Mouse (Mus musculus): ENCODE data around the gene Mypn.

Gene Mypn

GRCm38 (mm10) chr10:63192736-63193135 is 11.0 kb downstream of the Mypn start:
- no peak for DNase-seq

- DNase-seq: no peak
Observed at GRCm38 (mm10) chr10:63192276-63192675, 11.5 kb downstream of the Mypn start.

- DNase-seq: no peak
Observed at GRCm38 (mm10) chr10:63184451-63184850, 19.3 kb downstream of the Mypn start.

GRCm38 (mm10) chr10:63182177-63182768 is 21.5 kb downstream of the Mypn start:
- DNase-seq: no peak

- no peak for DNase-seq
Observed at GRCm38 (mm10) chr10:63181166-63181565, 22.6 kb downstream of the Mypn start.

GRCm38 (mm10) chr10:63179524-63179923 is 24.2 kb downstream of the Mypn start:
- DNase-seq: no peak

GRCm38 (mm10) chr10:63178318-63178717 is 25.4 kb downstream of the Mypn start:
- no peak for DNase-seq

GRCm38 (mm10) chr10:63177286-63178140 is 26.2 kb downstream of the Mypn start:
- no peak for DNase-seq

- no peak for DNase-seq
Observed at GRCm38 (mm10) chr10:63176471-63176931, 27.3 kb downstream of the Mypn start.

- no peak for DNase-seq
Observed at GRCm38 (mm10) chr10:63172089-63172488, 31.7 kb downstream of the Mypn start.

- DNase-seq: no peak
Observed at GRCm38 (mm10) chr10:63169503-63169902, 34.2 kb downstream of the Mypn start.

- DNase-seq: no peak
Observed at GRCm38 (mm10) chr10:63168124-63168523, 35.6 kb downstream of the Mypn start.

- no peak for DNase-seq
Observed at GRCm38 (mm10) chr10:63167241-63167995, 36.3 kb downstream of the Mypn start.

GRCm38 (mm10) chr10:63165752-63166412 is 37.9 kb downstream of the Mypn start:
- no peak for DNase-seq

- no peak for DNase-seq
Observed at GRCm38 (mm10) chr10:63161240-63161639, 42.5 kb downstream of the Mypn start.

GRCm38 (mm10) chr10:63160671-63161070 is 43.1 kb downstream of the Mypn start:
- no peak for DNase-seq

GRCm38 (mm10) chr10:63158191-63158590 is 45.6 kb downstream of the Mypn start:
- DNase-seq: no peak

GRCm38 (mm10) chr10:63157491-63157890 is 46.3 kb downstream of the Mypn start:
- no peak for DNase-seq

- no peak for DNase-seq
Observed at GRCm38 (mm10) chr10:63156919-63157318, 46.8 kb downstream of the Mypn start.

- DNase-seq: no peak
Observed at GRCm38 (mm10) chr10:63156351-63156750, 47.4 kb downstream of the Mypn start.

- DNase-seq: no peak
Observed at GRCm38 (mm10) chr10:63155668-63156350, 47.9 kb downstream of the Mypn start.

GRCm38 (mm10) chr10:63154726-63155125 is 49.0 kb downstream of the Mypn start:
- no peak for DNase-seq

All from thymus, postnatal 25 days (tissue).